Mouse (Mus musculus) C2C12 (cell line): ENCODE data around the gene Soga1.

ENCODE experiments used
- CTCF ChIP-seq: IDR thresholded peaks from one replicate; pipeline ENCODE4 v1.5.1; 2011; ENCODE audit not compliant: control insufficient read depth, insufficient read depth, insufficient read length
- MYOD1 ChIP-seq: IDR thresholded peaks from one replicate; pipeline ENCODE4 v1.6.1; 2011; ENCODE audit warnings: low read depth; ENCODE audit not compliant: control insufficient read depth, insufficient read length

GRCm38 (mm10) chr2:156987316-156987715 lies 91.7 kb downstream of the Soga1 start:
- TF ChIP-seq CTCF (no peak), MYOD1 (no peak)
